Mouse (Mus musculus) ES-E14 (cell line): Measurements from ENCODE around the gene Sesn2.

Experiments
- CHD2 ChIP-seq: IDR thresholded peaks from 2 replicates; pipeline ENCODE4 v1.6.1; 2014; ENCODE audit warnings: mild to moderate bottlenecking, low read depth, low read length, inconsistent platforms
- HCFC1 ChIP-seq: IDR thresholded peaks from 2 replicates; pipeline ENCODE4 v1.6.1; 2012; ENCODE audit warnings: low read length, inconsistent platforms, borderline replicate concordance; ENCODE audit not compliant: insufficient read depth
- MAFK ChIP-seq: IDR thresholded peaks from 2 replicates; pipeline ENCODE4 v1.6.1; 2014; ENCODE audit warnings: mild to moderate bottlenecking, low read depth, low read length, inconsistent platforms; ENCODE audit not compliant: insufficient read depth
- ZC3H11A ChIP-seq: IDR thresholded peaks from 2 replicates; pipeline ENCODE4 v1.6.1; 2012; ENCODE audit warnings: low read depth, mild to moderate bottlenecking, inconsistent platforms, low read length, borderline replicate concordance
- ZNF384 ChIP-seq: IDR thresholded peaks from 2 replicates; pipeline ENCODE4 v1.6.1; 2012; ENCODE audit warnings: low read depth, low read length, inconsistent platforms

DNA sequence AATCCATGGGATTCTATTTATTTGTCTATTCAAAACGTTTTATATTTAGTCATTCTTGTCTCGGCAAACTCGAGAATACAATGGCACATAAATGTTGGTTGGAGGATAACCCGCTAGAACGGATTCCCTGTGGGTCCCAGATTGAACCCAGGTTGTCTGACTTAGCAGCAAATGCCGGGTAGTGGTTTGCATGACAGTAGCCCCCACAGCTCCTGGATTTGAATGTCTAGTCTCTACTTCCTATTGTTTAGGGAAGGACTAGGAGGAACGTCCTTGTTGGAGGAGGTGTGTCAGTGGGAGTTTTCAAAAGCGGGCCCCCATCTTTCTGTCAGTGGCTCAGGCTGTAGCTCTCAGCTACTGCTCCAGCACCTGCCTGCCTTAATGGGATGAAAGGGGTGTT is 50.1 kb downstream of the Sesn2 start:
- TF ChIP-seq ZNF384 (no peak), HCFC1 (no peak), MAFK (no peak), CHD2 (no peak), ZC3H11A (no peak)
